Mouse (Mus musculus) kidney, adult 2 months (tissue): Measurements from ENCODE around the gene Lbhd1.

Experiments used
- CTCF ChIP-seq: fragments of 200-500 bp; conservative IDR thresholded peaks from 2 replicates; pipeline ENCODE4 v1.5.1; 2011; ENCODE audit warnings: low read depth, mild to moderate bottlenecking, control low read depth, low read length, moderate library complexity, mixed read lengths; ENCODE audit not compliant: insufficient read depth, insufficient read length
- POLR2A ChIP-seq: fragments of 200-500 bp; IDR thresholded peaks from one replicate; pipeline ENCODE4 v1.6.1; 2011; ENCODE audit warnings: low read depth, low read length, control low read depth

GRCm38 (mm10) chr19:8838041-8838730 is 45.3 kb upstream of the Lbhd1 start:
- TF ChIP-seq CTCF: no peak
- no peak for TF ChIP-seq POLR2A
